Mouse (Mus musculus) left cerebral cortex, adult 18-20 months (tissue): Measurements from ENCODE around the gene Wnk2. TPM values are rescaled to one million over a fixed set of nuclear protein-coding genes. Genes with fewer than 3 reads are reported as not detected.

Experiments
- DNase-seq, 2 experiments: peaks; one replicate each; pipeline ENCODE4 v3.0.0; 2021 to 2022; ENCODE audit warnings: low spot score in 2 of 2, mixed read lengths in 1 of 2
- total RNA-seq, 2 experiments: library from RNA; stranded (reverse); gene quantifications; 2 replicates each; pipeline ENCODE4 v1.2.3; 2021

Gene Wnk2
- total RNA-seq, 2 experiments from 2014 or later, result 117 to 130 TPM

GRCm38 (mm10) chr13:49143323-49143722 is 4.5 kb downstream of the Wnk2 start:
- no peak for DNase-seq

GRCm38 (mm10) chr13:49142396-49142795 is 5.4 kb downstream of the Wnk2 start:
- DNase-seq, result no peak

- no peak for DNase-seq
Observed at GRCm38 (mm10) chr13:49140567-49140966, 7.2 kb downstream of the Wnk2 start.

DNA sequence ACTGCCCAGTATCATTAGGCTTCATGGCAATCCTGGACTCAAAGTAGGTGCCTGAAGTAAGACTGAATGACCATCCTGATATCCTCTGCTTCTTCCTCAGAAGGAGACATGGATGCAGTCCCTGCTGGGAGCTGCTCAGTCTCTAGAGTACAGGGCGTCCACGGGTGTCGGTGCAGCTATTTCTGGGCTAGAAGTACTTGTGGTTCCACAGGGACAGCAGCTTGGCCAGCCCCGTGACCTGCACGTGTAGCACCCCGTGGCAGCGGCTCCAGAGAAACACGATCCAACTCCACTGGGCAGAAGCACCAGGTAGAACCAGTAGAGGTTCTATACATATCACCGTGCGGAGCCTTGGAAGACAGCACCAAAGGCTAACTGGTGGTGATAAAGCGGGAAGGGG is 13.3 kb downstream of the Wnk2 start:
- DNase-seq, result no peak

GRCm38 (mm10) chr13:49133125-49133524 is 14.7 kb downstream of the Wnk2 start:
- DNase-seq, result no peak

GRCm38 (mm10) chr13:49131946-49132687 is 15.7 kb downstream of the Wnk2 start:
- no peak for DNase-seq

GRCm38 (mm10) chr13:49131342-49131855 is 16.4 kb downstream of the Wnk2 start:
- DNase-seq, result no peak

DNA sequence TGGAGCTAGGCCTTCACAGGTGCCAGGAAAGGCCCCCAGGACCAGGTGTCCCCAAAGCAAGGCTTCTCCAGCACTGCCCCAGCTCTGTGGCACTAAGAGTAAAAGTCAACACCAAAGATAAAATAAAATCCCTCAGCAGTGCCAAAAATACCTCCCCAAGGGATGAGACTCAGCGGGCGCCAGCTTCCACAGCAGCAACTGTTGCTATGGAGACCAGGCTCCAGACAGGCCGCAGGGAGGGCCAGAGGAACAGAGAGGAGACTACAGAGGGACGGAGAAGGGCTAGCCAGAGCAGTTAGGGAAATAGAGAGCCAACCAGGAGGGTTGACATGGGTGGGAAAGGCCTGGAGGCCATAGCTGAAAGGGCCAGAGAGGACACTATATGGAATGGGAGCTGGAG is 18.0 kb downstream of the Wnk2 start:
- DNase-seq, result peak; percentile 60 to 69

GRCm38 (mm10) chr13:49129154-49129553 is 18.7 kb downstream of the Wnk2 start:
- no peak for DNase-seq

DNA sequence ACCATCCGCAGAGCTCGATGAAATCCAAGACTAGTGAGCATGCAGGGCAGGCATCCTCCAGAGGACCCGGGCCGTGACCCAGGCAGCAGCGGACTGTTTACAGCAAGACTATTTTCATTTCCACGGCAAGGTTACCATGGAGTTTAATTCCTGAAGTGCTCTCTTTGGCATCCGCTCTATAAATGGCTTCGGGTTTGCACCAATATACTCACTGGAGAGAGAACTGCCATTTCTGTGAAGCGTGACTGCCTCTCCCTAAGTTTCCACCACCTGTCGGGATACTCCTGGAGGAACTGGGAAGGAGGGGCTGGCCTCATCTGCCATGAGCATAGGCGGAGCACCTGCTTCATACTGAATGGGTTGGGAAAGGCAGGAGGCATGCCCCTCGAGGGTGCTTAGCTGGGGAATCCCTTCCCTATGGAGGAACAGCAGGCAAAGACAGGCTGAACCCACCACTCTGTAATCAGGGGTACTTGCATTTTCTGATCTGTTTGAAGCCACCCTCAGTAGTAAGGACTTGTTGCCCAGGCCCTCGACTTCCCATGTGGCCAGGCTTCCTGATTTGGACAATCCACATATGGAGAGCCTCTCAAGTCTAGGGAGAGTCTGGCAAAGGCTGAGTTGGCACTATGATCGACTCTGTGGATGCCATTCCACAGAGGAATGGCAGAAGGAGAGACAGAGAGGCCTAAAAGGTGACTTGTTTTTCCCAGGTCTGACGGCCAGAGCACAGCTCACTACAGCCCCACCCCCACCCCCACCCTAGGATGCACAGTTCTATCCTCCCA is 19.8 kb downstream of the Wnk2 start:
- DNase-seq, result no peak

GRCm38 (mm10) chr13:49122106-49122505 is 25.7 kb downstream of the Wnk2 start:
- no peak for DNase-seq

GRCm38 (mm10) chr13:49117563-49117962 is 30.3 kb downstream of the Wnk2 start:
- DNase-seq, result no peak

DNA sequence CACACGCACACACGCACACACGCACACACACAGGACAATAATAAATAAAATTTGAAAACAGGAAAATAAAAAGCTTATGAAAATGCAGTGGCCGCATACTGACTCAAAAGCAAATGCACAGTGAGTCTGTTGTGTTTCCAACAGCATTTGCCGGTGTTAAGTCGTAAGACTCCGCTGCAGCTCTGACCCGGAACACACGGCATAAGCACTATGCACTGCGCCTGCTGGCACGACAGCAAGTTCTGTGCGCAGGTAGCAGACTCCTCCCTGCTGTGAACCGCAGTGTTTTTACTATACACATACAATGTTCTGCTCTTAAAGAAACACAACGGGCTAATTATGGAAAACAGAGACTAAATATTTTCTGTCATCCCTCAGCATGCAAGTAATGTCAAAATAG is 32.9 kb downstream of the Wnk2 start:
- DNase-seq, result no peak

GRCm38 (mm10) chr13:49114116-49114515 is 33.7 kb downstream of the Wnk2 start:
- DNase-seq, result no peak

- DNase-seq, result no peak
Observed at GRCm38 (mm10) chr13:49113345-49113744, 34.5 kb downstream of the Wnk2 start.

DNA sequence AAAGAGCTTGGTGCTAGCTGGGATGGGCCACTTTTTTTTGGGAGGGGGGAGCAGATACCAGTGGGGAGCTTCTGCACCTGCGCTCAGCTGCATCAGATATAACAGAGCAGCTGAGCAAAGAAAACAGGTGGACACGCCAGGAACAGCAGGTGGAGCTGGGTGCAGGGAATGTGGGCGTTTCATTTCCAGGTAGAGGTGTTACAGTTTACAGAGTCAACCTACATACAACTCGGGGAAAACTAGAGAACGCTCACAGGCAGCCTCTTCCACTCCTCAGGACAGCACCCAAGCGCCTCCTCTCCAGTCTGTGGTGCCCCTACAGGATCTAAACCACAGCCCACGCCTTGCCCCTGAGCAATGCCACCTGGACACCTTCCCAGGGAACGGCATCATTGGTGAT is 35.2 kb downstream of the Wnk2 start:
- no peak for DNase-seq

DNA sequence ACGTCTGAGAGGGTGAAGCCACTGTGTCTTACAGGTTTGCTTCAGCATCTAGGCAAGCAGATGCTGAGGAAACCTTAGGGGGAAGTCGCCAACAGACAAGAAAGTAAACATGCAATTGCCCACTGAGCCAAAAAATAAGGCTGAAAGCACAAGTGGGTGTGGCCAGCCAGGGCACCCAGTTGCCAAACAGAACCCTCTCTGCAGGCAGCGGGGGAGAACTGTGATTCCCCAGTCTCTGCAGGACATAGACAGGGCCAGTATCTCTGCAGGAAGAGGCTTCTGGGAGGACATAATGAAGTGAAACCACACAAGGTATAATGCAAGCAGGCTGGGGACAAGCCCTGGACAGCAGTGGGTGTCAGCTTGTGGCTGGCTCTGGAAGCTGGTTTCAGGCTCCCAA is 38.1 kb downstream of the Wnk2 start:
- DNase-seq, result no peak

DNA sequence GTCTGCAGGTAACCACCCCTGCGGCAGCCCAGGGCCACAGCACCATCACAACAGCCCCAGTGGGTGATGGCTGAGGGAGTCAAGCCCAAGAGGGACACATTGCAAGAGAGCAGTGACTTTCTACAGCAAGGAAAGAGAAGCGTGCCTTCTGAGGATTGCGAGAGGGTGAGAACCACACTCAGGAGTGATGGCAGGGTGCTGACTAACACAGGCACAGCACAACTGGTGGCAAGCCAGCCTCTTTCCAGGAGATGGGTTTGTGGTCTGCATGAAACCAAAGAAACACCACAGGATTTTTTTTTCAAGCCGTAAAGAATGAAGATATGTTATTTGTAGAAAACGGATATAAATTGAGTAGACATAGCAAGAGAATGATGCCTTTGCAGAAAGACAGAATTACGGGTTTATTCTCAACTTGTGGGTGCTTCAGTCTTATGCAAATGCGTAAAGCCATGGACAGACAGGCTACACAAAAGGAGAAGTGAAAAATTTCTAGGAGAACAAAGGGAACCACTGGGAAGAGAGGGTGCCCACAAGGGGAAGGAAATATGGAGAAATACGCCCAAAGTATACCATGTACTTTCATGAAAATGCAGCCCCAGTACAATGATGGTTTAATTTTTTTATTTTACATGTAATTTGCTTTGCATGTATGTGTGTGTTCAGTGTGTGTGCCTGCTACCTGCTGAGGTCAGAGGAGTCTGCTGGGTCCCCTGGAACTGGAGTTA is 39.5 kb downstream of the Wnk2 start:
- DNase-seq, result no peak

GRCm38 (mm10) chr13:49103913-49104312 is 43.9 kb downstream of the Wnk2 start:
- DNase-seq, result no peak

DNA sequence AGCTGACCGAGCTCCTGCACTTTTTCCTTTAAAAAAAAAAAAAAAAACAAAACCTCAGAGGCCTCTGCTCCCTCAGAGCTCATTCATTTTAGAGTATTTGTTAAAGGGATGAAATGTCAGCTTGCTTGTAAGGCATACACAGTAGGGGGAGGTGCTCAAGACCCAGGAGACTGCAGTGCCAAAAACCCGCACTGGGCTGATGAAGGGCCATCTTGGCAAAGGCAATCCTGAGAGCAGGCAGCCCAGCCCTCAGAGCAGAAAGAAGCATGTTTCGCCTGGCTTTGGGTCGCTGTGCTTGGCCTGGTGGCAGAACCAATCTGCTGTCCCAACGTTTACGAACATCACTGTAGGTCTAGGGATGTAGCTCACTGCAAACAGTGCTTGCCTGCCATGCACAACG is 44.6 kb downstream of the Wnk2 start:
- DNase-seq, result no peak

- DNase-seq, result peak; percentile 37 to 46
Observed at GRCm38 (mm10) chr13:49100417-49100816, 47.4 kb downstream of the Wnk2 start.

DNA sequence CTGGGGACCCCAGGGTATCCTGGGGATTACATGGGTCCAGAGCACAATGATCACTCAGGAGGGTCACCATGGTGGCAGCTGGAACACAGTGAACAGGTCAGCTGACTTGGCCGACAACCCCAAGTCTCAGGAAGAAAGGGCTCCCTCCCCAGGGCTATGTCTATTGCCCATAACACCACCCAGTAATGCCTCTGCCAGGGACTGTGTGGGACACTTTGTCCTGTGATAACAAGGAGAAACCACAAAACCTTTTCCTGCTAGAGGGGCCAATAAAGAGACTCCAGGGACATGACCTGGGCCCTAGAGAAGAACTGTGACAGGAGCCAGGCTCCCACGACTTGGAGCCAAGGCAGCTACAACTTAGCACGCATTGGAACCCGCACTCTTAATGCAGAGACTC is 51.0 kb downstream of the Wnk2 start:
- DNase-seq, result no peak
